Mouse (Mus musculus) kidney, adult 2 months (tissue): ENCODE measurements around the gene Rora.

Source experiments
- CTCF ChIP-seq: fragments of 200-500 bp; conservative IDR thresholded peaks from 2 replicates; pipeline ENCODE4 v1.5.1; 2011; ENCODE audit warnings: low read depth, mild to moderate bottlenecking, control low read depth, low read length, moderate library complexity, mixed read lengths; ENCODE audit not compliant: insufficient read depth, insufficient read length
- POLR2A ChIP-seq: fragments of 200-500 bp; IDR thresholded peaks from one replicate; pipeline ENCODE4 v1.6.1; 2011; ENCODE audit warnings: low read depth, low read length, control low read depth

DNA sequence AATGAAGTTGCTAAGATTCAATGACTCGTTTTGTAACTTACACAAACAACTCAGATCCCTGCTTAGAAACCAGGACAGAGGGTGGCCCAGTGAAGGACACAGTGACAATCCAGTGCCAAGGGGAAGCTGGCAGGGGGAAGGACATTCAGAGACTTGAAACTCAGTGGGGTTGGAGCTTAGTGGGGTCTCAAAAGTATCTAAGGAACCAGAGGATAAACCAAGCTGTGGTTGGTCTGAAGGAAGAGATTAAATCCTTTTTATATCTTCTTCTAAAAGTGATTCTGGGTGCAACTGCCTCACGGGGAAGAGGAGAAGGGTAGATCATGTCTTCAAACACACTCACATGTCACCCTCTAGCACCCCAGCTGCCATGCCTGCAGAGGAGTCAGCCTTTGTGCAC is 340.3 kb downstream of the Rora start:
- TF ChIP-seq CTCF = no peak
- TF ChIP-seq POLR2A = no peak
